Mouse (Mus musculus) megakaryocyte progenitor cell, adult 5-6 weeks (primary cell): ENCODE results near the gene Mrtfb. TPM values are rescaled to one million over a fixed set of nuclear protein-coding genes. Genes with fewer than 3 reads are reported as not detected.
"Not testable (repeated sequence)": the region's sequence is repeated elsewhere in the genome, so short reads cannot be mapped to it uniquely, and the experiment has no call there.

Experiments used
- ATAC-seq: replicated peaks from 2 replicates; pipeline ENCODE4 v1.8.0; 2016; ENCODE audit warnings: mild to moderate bottlenecking, moderate TSS enrichment, inconsistent platforms; ENCODE audit not compliant: poor library complexity
- total RNA-seq, 2 experiments: library from RNA; stranded (forward) in 1 of 2; stranded (reverse) in 1 of 2; fragments of 157-497, 149-512 nt in 1 of 2; fragments of 200-1000 nt in 1 of 2; gene quantifications; 2 replicates each; pipeline versions ENCODE4 v1.2.3 to v1.2.4; 2015 to 2017

Gene Mrtfb
- total RNA-seq, 2 experiments from 2014 or later = 2.7 to 11.5 TPM

DNA sequence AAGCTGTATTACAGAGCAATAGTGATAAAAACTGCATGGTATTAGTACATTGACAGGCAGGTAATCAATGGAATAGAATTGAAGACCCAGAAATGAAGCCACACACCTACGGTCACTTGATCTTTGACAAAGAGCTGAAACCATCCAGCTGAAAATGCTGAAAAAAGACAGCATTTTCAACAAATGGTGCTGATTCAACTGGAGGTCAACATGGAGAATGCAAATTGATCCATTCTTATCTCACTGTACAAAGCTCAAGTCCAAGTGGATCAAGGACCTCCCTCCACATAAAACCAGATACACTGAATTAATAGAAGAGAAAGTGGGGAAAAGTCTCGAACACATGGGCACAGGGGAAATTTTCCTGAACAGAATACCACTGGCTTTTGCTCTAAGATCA, 89.5 kb downstream of the Mrtfb start:
- not testable (repeated sequence) for ATAC-seq

DNA sequence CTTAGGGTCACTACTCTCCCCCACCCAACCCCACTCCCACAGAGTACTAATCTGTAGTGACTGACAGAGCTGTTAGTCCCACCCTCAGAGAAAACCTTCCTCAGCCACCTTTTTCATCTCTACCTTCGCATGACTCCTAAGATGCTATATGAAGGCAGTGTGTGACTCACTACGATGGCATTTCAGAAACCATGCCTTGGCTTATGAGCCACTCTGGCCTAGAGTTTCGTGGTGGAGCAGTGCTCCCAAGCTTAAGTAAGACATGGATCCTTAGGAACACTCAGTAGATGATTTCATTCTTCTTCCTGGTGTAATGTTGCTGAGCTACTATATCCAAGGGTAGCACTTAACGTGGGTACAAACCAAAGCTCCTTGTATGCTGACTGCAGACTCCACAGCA, 94.4 kb downstream of the Mrtfb start:
- no peak for ATAC-seq

GRCm38 (mm10) chr16:13351268-13351667, 95.0 kb downstream of the Mrtfb start:
- ATAC-seq = peak; percentile 73; the same call in 1 of the 2 replicates

DNA sequence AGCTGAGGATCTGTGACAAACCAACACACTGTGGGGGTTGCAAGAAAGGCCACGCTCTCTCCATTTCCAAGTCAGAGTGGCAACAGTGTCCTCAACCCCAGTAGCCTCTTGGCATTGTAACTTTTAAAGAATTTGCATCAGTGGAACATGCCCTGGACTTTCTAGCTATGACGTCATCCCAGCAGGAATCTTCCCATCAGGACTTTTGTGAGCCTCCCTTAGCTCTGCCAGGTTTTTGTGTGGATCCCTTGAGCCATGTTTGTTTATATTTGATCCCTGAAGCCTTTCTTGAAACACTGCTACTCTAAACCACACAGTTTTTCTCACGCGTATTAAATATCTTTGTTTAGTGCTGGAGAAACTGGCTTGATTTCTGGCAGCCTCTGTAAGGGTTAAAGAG, 97.6 kb downstream of the Mrtfb start:
- no peak for ATAC-seq

- ATAC-seq = no peak
Measured at GRCm38 (mm10) chr16:13354431-13354830, 98.2 kb downstream of the Mrtfb start.

DNA sequence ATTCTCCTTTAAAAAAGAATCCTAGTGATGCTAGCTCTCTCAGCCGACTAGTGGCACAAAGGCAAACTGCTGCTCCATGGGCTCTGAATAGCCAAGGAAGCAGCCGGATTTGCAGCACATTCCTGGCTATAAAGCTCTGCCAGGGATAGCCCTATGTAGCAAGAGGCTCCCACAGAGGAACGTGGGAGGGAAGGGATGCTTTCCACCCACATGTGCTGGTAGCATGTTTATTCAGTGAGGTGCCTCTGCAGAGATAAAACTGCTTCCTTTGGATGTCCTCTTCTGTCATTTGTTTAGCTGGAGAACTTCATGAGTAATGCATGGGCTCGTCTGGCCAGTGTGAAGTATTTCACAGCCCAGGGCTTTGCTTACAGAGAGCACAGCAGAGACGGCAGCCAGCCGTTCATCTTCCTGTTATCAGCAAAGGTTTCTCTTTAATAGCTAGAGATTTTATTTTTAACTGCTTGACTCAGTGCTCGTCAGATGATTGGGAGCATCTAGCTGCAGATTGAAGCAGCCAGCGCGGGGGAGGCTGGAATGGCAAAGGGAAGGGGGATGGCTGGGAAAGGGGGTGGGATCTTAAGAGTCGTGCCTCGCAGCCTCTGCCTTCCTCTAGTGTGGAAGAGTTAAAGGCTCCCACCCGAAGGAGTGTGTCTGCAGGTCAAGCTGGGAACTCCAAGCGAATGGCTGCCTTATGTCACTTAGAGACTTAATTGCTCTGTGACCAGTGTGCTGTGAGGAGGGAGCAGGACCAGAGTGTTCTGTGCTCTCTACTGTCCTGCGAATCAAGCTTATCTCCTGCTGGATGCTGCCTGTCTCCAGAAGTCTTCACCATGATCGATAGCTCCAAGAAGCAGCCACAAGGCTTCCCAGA, 101.8 kb downstream of the Mrtfb start:
- ATAC-seq = no peak

- no peak for ATAC-seq
Measured at GRCm38 (mm10) chr16:13358741-13359140, 102.5 kb downstream of the Mrtfb start.

GRCm38 (mm10) chr16:13359405-13359858, 103.2 kb downstream of the Mrtfb start:
- no peak for ATAC-seq

GRCm38 (mm10) chr16:13360208-13360607, 103.9 kb downstream of the Mrtfb start:
- ATAC-seq = no peak

DNA sequence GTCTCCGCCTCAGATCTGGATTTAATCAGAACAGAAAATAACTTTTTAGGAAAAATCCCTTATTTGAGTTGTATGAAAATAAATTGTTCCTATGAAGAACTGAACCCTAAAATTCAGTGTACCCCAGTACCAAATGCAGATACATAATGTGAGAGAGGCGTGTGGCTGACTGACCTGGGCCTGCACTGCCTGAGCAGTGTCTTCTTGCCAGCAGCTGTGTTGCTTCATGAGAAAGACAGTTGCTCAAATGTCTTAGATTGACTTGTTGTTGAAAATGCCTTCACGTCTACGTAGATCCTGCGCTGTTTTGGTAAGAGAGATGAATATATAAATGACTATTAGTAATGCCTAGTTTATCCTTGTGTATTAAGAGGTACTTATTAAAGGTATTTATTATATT, 104.6 kb downstream of the Mrtfb start:
- ATAC-seq = no peak

DNA sequence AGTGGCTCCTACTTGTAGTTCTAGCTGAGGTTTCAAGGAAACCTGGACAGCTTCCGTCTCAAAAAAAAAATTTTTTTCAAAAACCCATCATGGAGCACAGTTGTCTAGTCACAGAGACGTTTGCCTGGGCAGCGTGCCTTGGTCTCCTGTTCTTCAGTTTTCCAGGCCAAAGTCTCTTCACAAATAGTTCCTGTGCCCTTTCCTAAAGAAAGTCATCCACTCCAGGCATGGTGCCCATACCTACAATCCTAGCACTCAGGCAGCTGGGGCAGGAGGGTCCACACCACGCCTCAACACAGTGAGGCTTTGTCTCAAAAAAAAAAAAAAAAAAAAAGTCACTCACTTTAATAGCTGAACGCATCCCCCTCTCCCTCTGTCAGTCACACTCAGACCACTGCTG, 106.9 kb downstream of the Mrtfb start:
- ATAC-seq = no peak

DNA sequence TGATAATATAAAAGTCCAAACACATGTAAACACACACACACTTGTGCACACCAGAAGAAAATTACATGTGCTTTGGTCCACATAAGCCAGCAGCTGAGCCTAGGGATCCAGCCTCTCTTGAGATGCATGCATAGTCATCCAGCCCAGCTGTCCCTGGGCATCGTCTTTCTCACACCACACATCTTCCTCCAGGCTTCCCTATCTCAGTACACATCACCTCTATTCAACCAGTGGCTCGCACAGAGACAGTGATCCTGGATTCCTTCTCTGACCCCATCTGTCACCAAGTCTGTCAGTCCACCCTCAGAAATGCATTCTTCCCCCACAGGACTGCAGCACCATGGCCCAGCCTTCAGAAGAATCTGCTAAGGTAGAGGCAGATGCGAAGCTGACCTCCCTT, 107.9 kb downstream of the Mrtfb start:
- no peak for ATAC-seq

DNA sequence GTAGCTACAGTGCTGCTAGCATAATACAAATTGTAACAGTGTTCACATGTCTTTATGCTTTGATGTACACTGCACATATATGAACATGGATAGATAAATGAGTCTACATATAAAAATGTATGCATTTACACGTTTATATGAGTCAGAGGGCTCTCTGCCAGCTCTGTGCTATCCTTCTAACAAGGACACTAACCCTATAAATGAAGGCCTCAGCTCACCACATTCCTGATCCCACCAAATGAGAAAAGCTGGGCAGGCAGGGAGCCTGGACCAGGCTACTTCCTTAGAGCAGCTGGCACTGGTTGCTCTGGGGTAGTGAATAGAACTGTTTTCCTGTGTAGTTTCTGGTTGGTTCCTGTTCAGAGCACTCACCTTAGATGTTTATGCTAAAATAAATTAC, 110.0 kb downstream of the Mrtfb start:
- ATAC-seq = no peak

- no peak for ATAC-seq
Measured at GRCm38 (mm10) chr16:13366802-13367465, 110.7 kb downstream of the Mrtfb start.

- ATAC-seq = no peak
Measured at GRCm38 (mm10) chr16:13367466-13367856, 111.2 kb downstream of the Mrtfb start.

DNA sequence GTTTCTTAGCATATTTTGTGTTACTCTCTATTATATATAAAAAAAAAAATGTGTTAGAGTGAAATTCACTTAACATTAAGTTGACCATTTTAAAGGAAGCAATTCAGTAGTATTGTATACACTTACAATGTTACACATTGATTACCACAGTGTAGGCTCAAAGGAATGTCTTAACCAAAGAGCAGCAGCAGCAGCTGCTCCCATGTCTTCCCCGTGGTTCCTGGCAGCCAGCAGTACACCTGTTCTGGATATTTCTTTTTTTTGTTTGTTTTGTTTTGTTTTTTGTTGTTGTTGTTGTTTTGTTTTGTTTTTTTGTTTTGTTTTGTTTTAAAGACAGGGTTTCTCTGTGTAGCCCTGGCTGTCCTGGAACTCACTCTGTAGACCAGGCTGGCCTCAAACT, 112.4 kb downstream of the Mrtfb start:
- ATAC-seq = no peak

GRCm38 (mm10) chr16:13371740-13372287, 115.5 kb downstream of the Mrtfb start:
- peak; percentile 85 for ATAC-seq

- ATAC-seq = peak; percentile 57
Measured at GRCm38 (mm10) chr16:13372899-13373533, 116.7 kb downstream of the Mrtfb start.

- no peak for ATAC-seq
Measured at GRCm38 (mm10) chr16:13376947-13377486, 120.7 kb downstream of the Mrtfb start.

DNA sequence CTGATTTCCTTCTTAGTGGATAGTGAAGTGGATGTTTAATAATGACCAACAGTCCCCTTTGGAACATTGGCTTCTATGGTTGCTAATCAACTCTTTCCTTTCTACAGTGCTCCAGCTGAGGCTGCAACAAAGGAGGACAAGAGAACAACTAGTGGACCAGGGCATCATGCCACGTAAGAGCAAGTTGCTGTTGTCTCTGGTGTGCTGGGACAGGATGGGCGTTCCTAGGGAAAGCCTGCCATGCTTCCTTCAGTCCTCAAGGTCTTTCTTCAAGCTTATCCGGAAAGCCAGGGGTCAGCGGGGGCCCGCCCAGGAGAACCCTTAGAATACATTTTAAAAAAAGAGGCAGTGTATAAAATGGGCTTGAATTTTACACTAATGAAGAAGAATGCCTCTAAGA, 121.9 kb downstream of the Mrtfb start:
- no peak for ATAC-seq

- ATAC-seq = no peak
Measured at GRCm38 (mm10) chr16:13379865-13380264, 123.6 kb downstream of the Mrtfb start.
